Mouse (Mus musculus) CD4-positive helper T cell, adult 2 months (primary cell): ENCODE results near the gene Med12l.

ENCODE experiments used
- DNase-seq: peaks from one replicate; pipeline ENCODE4 v3.0.0-alpha.2; 2012; ENCODE audit warnings: low read depth, missing footprints, low spot score

The Med12l gene

GRCm38 (mm10) chr3:59005271-59005995 lies at the start of gene Med12l:
TSS of gene Med12l (plus strand) at chr3:59005825.
- peak; percentile 13 for DNase-seq

GRCm38 (mm10) chr3:58961166-58961565 lies 44.5 kb upstream of the Med12l start:
- DNase-seq: no peak

GRCm38 (mm10) chr3:58977413-58977812 lies 28.2 kb upstream of the Med12l start:
- DNase-seq: no peak

GRCm38 (mm10) chr3:58977906-58978622 lies 27.6 kb upstream of the Med12l start:
- DNase-seq: no peak

- DNase-seq: no peak
Measured at GRCm38 (mm10) chr3:58980579-58980978, 25.0 kb upstream of the Med12l start.

- peak; percentile 44 for DNase-seq
Measured at GRCm38 (mm10) chr3:58982896-58983837, 22.5 kb upstream of the Med12l start.

GRCm38 (mm10) chr3:58983838-58984598 lies 21.6 kb upstream of the Med12l start:
- no peak for DNase-seq

GRCm38 (mm10) chr3:58985816-58986215 lies 19.8 kb upstream of the Med12l start:
- DNase-seq: no peak

GRCm38 (mm10) chr3:58989374-58989773 lies 16.3 kb upstream of the Med12l start:
- no peak for DNase-seq

- DNase-seq: no peak
Measured at GRCm38 (mm10) chr3:58990556-58990955, 15.1 kb upstream of the Med12l start.

GRCm38 (mm10) chr3:58992122-58992521 lies 13.5 kb upstream of the Med12l start:
- no peak for DNase-seq

GRCm38 (mm10) chr3:58993619-58994018 lies 12.0 kb upstream of the Med12l start:
- no peak for DNase-seq

- no peak for DNase-seq
Measured at GRCm38 (mm10) chr3:59003756-59004155, 1.9 kb upstream of the Med12l start.

- peak; percentile 3 for DNase-seq
Measured at GRCm38 (mm10) chr3:59005996-59006730, 538 bp downstream of the Med12l start.

GRCm38 (mm10) chr3:59006731-59007441 lies 1.3 kb downstream of the Med12l start:
- peak; percentile 14 for DNase-seq

- DNase-seq: no peak
Measured at GRCm38 (mm10) chr3:59010276-59010675, 4.7 kb downstream of the Med12l start.

- DNase-seq: no peak
Measured at GRCm38 (mm10) chr3:59015698-59016412, 10.2 kb downstream of the Med12l start.

GRCm38 (mm10) chr3:59016501-59016900 lies 10.9 kb downstream of the Med12l start:
- DNase-seq: no peak

- no peak for DNase-seq
Measured at GRCm38 (mm10) chr3:59021236-59021635, 15.6 kb downstream of the Med12l start.
